ENCODE assay signal across 9 mouse cellular contexts in genomic region chr3:37860034-37860714, GRCm38 (mm10).
A peak's percentile ranks its signal among the peaks of the same experiment; 100 is the strongest.
DNase-seq lines count a peak whose midpoint lies in the region; ATAC-seq and TF ChIP-seq lines count a peak whose summit lies in the region.
"Had no signal": no experiment of that assay in that cellular context is flagged by ENCODE, and none has a peak within 500 bp of the region (broad histone marks: within the 10 kb centered on the region; RNA-seq: fewer than 3 reads in every experiment).

No protein-coding gene starts in this region.

- no peaks in the 10 kb centered on the region for H3K27me3 ChIP-seq in kidney, adult 2 months (replicated peaks; ENCODE audit: control insufficient read depth, insufficient read depth, low read length)
- no peaks in the 10 kb centered on the region for H3K27me3 ChIP-seq in intestine, postnatal 0 days (replicated peaks; ENCODE audit: control insufficient read depth, insufficient read depth, low read length)
- no peaks in the 10 kb centered on the region for H3K27me3 ChIP-seq in midbrain, embryonic 14.5 days (ENCODE audit: control insufficient read depth, insufficient read depth, low read length)

- DNase-seq in kidney, adult 2 months, result peak; percentile 19
- DNase-seq in kidney, adult 18-20 months, result no peak
- DNase-seq in MEL-GATA-1-ER (ENCODE audit: extremely low read depth, low read depth), result peak; percentile 49
- peak; percentile 77 for DNase-seq in cerebellum, adult 8-10 months
- DNase-seq in midbrain, embryonic 14.5 days, result peak; percentile 63
- DNase-seq in gastrocnemius, postnatal 10 days, result no peak
- no peak for DNase-seq in left cerebral cortex, adult 18-20 months (ENCODE audit: low spot score in 2 of 2)

- H3K4me2 ChIP-seq in intestine, postnatal 0 days (replicated peaks; ENCODE audit: low read depth), result no peak overlapping the region
- H3K4me2 ChIP-seq in midbrain, embryonic 14.5 days (ENCODE audit: low read length), result no peak overlapping the region
- H3K4me2 ChIP-seq: neural tube, embryonic 13.5 days had no signal

- peak; percentile 25; the same call in 1 of the 2 replicates for ATAC-seq in intestine, postnatal 0 days
- ATAC-seq in midbrain, embryonic 14.5 days (ENCODE audit: low FRiP score, low TSS enrichment), result peak; percentile 46; the same call in 1 of the 2 replicates

- no peaks in the 10 kb centered on the region for H3K36me3 ChIP-seq in kidney, adult 2 months (ENCODE audit: control insufficient read depth, insufficient read depth, low read length)
- no peaks in the 10 kb centered on the region for H3K36me3 ChIP-seq in intestine, postnatal 0 days (ENCODE audit: control insufficient read depth, insufficient read depth)
- H3K36me3 ChIP-seq in midbrain, embryonic 14.5 days (ENCODE audit: control insufficient read depth, insufficient read depth, low read length), result no peaks in the 10 kb centered on the region
- H3K36me3 ChIP-seq: neural tube, embryonic 13.5 days had no signal

- H3K27ac ChIP-seq in kidney, adult 2 months (ENCODE audit: insufficient read depth, low read depth, low read length), result no peak overlapping the region
- no peak overlapping the region for H3K27ac ChIP-seq in intestine, postnatal 0 days (ENCODE audit: low read depth, low read length)
- no peak overlapping the region for H3K27ac ChIP-seq in midbrain, embryonic 14.5 days (replicated peaks; ENCODE audit: low read depth, low read length)
- H3K27ac ChIP-seq: neural tube, embryonic 13.5 days had no signal

- no peaks in the 10 kb centered on the region for H3K9me3 ChIP-seq in intestine, postnatal 0 days (ENCODE audit: control insufficient read depth)
- no peaks in the 10 kb centered on the region for H3K9me3 ChIP-seq in midbrain, embryonic 14.5 days (ENCODE audit: control insufficient read depth, low read length)
- H3K9me3 ChIP-seq: neural tube, embryonic 13.5 days had no signal

- 47% methylated on average over 13 of the region's 13 CpGs for WGBS in kidney, adult 2 months
- WGBS in intestine, postnatal 0 days, result 40% methylated on average over 13 of the region's 13 CpGs
- WGBS in midbrain, embryonic 14.5 days, result 64% methylated on average over 13 of the region's 13 CpGs

- no peak for TF ChIP-seq POLR2A in kidney, adult 2 months (IDR thresholded peaks at IDR 0.05; ENCODE audit: low read depth, low read length)

- H3K4me1 ChIP-seq in kidney, adult 2 months (ENCODE audit: control insufficient read depth, insufficient read depth, low read length), result no peaks in the 10 kb centered on the region
- H3K4me1 ChIP-seq in intestine, postnatal 0 days (replicated peaks; ENCODE audit: control insufficient read depth, insufficient read depth, low read length), result no peaks in the 10 kb centered on the region; the same call in 1 of the 2 replicates
- no peaks in the 10 kb centered on the region for H3K4me1 ChIP-seq in midbrain, embryonic 14.5 days (ENCODE audit: control insufficient read depth, insufficient read depth, low read length)

- TF ChIP-seq CTCF in kidney, adult 2 months (conservative IDR thresholded peaks at IDR 0.05; ENCODE audit: insufficient read depth, insufficient read length, low read depth, low read length), result no peak
- no peak for TF ChIP-seq CTCF in intestine, postnatal 0 days (IDR thresholded peaks at IDR 0.05; ENCODE audit: low read depth)

- H3K9ac ChIP-seq in intestine, postnatal 0 days (ENCODE audit: low read depth, low read length), result no peak overlapping the region
- no peak overlapping the region for H3K9ac ChIP-seq in midbrain, embryonic 14.5 days (replicated peaks; ENCODE audit: low read length)
- H3K9ac ChIP-seq: neural tube, embryonic 13.5 days had no signal

- H3K4me3 ChIP-seq in kidney, adult 2 months (ENCODE audit: insufficient read depth, low read depth, low read length), result no peak overlapping the region
- no peak overlapping the region for H3K4me3 ChIP-seq in intestine, postnatal 0 days (ENCODE audit: low read depth, low read length)
- no peak overlapping the region for H3K4me3 ChIP-seq in midbrain, embryonic 14.5 days (replicated peaks; ENCODE audit: low read depth, low read length)
- H3K4me3 ChIP-seq: neural tube, embryonic 13.5 days had no signal

Comparison
In these comparisons a context has a peak if more than half of its experiments do, and no peak if none do; other contexts are left out.
1. DNase-seq: peak in kidney, adult 2 months (single experiment), MEL-GATA-1-ER (single experiment), cerebellum, adult 8-10 months (single experiment) and midbrain, embryonic 14.5 days (single experiment); none in kidney, adult 18-20 months (single experiment), gastrocnemius, postnatal 10 days (single experiment) and left cerebral cortex, adult 18-20 months (0 of 2).